Mouse (Mus musculus): ENCODE measurements around the gene Susd2.

- TF ChIP-seq POLR2A (IDR thresholded peaks at IDR 0.05; ENCODE audit: borderline replicate concordance, extremely low read depth, low read depth, low read length), result no peak
- no peak for TF ChIP-seq CTCF (IDR thresholded peaks at IDR 0.05; ENCODE audit: insufficient read depth, low read length)
These were observed 23.5 kb upstream of the Susd2 start for GRCm38 (mm10) chr10:75667115-75667910.
